Mouse (Mus musculus): ENCODE measurements at regions not wholly inside any gene's neighbourhood (a gene's known extent, or its start where the extent isn't known, plus 50 kb on each side); places are given as distances from the start of the nearest gene placed in this dataset.

GRCm38 (mm10) chr6:50766442-50766915 lies 112.2 kb upstream of the Npvf start:
- no peak for TF ChIP-seq EP300 (IDR thresholded peaks at IDR 0.05; ENCODE audit: low read depth)
- no peak for TF ChIP-seq CTCF (IDR thresholded peaks at IDR 0.05; ENCODE audit: low read depth)

All from liver, embryonic 14.5 days (tissue).